Mouse (Mus musculus) small intestine, adult 2 months (tissue): ENCODE measurements at regions not wholly inside any gene's neighbourhood (a gene's known extent, or its start where the extent isn't known, plus 50 kb on each side); places are given as distances from the start of the nearest gene placed in this dataset.

Source experiments
- H3K27ac ChIP-seq: fragments of 200-500 bp; 2 replicates; pipeline ENCODE4 v1.5.1; 2012; ENCODE audit warnings: low read depth, low read length, control low read depth, inconsistent platforms; ENCODE audit not compliant: insufficient read depth
- H3K27me3 ChIP-seq: fragments of 200-500 bp; 2 replicates; pipeline ENCODE4 v1.6.1; 2012; ENCODE audit warnings: mild to moderate bottlenecking, moderate library complexity, low read length, inconsistent platforms; ENCODE audit not compliant: control insufficient read depth, insufficient read depth
- H3K36me3 ChIP-seq: fragments of 200-500 bp; 2 replicates; pipeline ENCODE4 v1.6.1; 2012; ENCODE audit warnings: mild to moderate bottlenecking, low read length, control low read depth, inconsistent platforms; ENCODE audit not compliant: control insufficient read depth, insufficient read depth
- H3K4me1 ChIP-seq: fragments of 200-500 bp; 2 replicates; pipeline ENCODE4 v1.6.1; 2012; ENCODE audit warnings: low read length, inconsistent platforms, mixed read lengths; ENCODE audit not compliant: control insufficient read depth, insufficient read depth, insufficient read length
- H3K4me3 ChIP-seq: fragments of 200-500 bp; 2 replicates; pipeline ENCODE4 v1.5.1; 2012; ENCODE audit warnings: low read depth, mild to moderate bottlenecking, control low read depth, inconsistent platforms, low read length, moderate library complexity
- CTCF ChIP-seq: fragments of 200-500 bp; IDR thresholded peaks from 2 replicates; pipeline ENCODE4 v1.5.1; 2012; ENCODE audit warnings: low read depth, mild to moderate bottlenecking, control low read depth, inconsistent platforms, low read length, moderate library complexity, mixed read lengths; ENCODE audit not compliant: insufficient replicate concordance, insufficient read length; ENCODE audit errors: extremely low read depth
- POLR2A ChIP-seq: fragments of 200-500 bp; IDR thresholded peaks from 2 replicates; pipeline ENCODE4 v1.6.1; 2012; ENCODE audit warnings: low read depth, mild to moderate bottlenecking, control low read depth, inconsistent platforms, low read length, moderate library complexity
- WGBS: fragments of 180-500 bp; shearing (Covaris S2); methylation state at CpG from one replicate; pipeline ENCODE4 v1.1.7; 2018; 5-methylcytosine and 5-hydroxymethylcytosine counted together

DNA sequence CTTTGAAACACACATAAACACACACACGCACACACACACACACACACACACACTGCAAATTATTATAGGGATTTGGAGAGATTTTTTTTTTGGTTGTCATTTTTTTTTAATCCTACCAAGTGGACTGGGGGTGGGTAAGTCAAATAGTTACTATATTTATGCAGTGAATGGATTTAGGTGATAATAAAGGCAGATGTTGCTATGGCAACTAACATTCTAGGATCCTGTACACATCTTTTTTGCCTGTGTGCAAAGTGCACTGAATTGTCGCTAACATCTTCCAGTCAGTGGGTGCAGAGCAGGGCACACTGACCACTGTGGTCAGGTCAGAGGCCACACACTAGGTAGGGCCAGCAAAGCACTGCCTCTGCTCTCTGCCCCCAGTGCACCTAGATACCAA, 68.4 kb upstream of the Cacna1e start:
- 58% methylated on average over 2 of the region's 2 CpGs for WGBS
- no peak overlapping the region for H3K27ac ChIP-seq
- no peak for TF ChIP-seq CTCF
- no peak for TF ChIP-seq POLR2A
- H3K36me3 ChIP-seq = no peaks in the 10 kb centered on the region
- H3K27me3 ChIP-seq = no peaks in the 10 kb centered on the region
- no peaks in the 10 kb centered on the region for H3K4me1 ChIP-seq
- no peak overlapping the region for H3K4me3 ChIP-seq
